Mouse (Mus musculus): ENCODE measurements at regions not wholly inside any gene's neighbourhood (a gene's known extent, or its start where the extent isn't known, plus 50 kb on each side); places are given as distances from the start of the nearest gene placed in this dataset.

DNA sequence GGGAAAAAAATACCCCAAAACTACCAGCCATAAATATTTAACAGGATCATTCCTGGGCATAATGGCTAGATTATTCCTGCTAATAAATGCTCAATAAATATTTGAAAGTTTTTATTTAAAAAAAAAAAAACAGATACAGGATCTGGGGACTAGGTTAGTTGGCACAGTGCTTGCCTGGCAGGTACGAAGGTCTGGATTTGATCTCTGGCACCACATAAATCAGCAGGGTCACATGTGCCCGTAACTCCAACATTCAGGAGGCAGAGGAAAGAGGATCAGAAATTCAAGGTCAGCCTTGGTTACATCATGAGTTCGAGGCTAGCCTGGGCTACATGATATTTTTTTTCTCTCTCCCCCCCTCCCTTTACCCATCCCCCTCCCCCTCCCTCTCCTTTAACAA, 248.5 kb downstream of the Atp23 start:
- no peak for DNase-seq (ENCODE audit: extremely low spot score in 1 of 2, low spot score in 1 of 2)

DNA sequence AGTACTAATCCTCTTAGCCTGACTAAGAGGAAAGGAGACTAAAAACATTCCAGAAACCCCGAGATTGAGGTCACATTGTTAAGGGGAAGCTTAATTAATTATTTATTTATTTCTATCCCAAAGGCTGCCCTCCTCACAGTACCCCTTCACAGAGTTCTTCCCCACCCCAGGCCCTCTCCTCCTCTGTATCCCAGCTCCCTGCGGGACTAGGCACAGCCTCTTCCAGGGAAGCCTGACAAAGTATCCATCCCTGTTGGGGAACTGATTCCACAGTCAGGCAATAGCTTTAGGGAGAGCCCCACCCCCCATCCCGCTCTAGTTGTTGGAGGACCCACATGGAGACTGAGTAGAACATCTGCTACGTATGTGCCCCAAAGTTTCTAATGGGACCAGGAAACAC, 254.6 kb downstream of the Atp23 start:
- no peak for DNase-seq (ENCODE audit: extremely low spot score in 1 of 2, low spot score in 1 of 2)

- DNase-seq (ENCODE audit: extremely low spot score in 1 of 2, low spot score in 1 of 2) = no peak
Measured at GRCm38 (mm10) chr10:126641792-126642289, 259.3 kb downstream of the Atp23 start.

DNA sequence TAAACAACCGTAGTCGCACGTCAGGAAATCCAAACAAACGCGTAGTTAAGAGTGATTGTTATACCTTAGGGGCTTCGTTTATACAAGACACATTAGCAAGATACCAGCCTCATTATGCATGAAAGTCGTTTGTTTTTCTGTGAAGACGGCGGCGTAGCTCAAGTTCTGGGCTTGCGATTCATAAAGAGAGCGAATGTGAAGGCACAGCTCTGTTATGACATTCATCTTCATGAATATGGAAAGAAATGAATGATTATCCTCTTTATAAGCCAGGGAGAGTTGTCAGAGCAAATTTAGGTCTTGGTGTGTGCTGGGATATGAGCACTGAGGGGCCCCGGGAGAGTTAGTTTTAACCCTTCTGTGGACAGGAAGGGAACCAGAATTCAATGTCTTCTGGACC, 266.4 kb downstream of the Atp23 start:
- no peak for DNase-seq (ENCODE audit: extremely low spot score in 1 of 2, low spot score in 1 of 2)

DNA sequence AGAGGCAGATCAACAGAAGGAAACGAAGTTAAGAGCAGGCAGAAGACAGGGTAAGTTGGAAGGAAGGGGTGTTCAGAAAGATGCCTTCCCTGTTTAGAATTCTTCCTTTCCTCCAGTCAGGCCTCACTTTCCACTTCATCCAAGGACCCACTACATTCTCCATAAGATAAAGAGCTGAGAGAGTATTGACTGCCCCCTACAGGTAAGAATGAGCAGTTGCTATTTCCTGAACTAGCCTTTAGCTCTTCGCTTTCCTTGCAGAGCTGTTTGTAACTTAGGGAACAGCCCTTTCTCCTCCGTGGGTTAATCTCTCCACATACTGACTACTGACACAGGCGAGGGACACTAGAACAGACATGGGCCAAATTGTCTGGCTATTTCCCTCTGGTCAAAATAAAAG, 273.1 kb downstream of the Atp23 start:
- DNase-seq (ENCODE audit: extremely low spot score in 1 of 2, low spot score in 1 of 2) = no peak

DNA sequence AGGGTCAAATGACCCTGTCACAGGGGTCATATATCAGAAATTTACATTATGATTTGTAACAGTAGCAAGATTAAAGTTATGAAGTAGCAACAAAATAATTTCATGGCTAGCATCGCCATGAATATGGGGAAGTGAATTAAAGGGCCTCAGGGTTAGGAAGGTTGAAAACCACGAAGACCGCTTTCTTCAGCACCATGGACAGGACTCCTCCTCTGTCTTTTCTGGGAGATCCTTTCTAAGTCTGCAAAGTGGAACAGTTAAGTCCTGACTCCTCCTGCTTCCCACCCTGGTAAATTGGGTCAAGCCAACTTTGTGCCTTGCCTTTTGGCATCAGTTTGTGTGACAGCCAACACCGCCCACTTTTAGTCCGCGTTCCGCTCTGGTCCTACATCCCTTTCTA, 275.7 kb downstream of the Atp23 start:
- DNase-seq (ENCODE audit: extremely low spot score in 1 of 2, low spot score in 1 of 2) = no peak

- no peak for DNase-seq (ENCODE audit: extremely low spot score in 1 of 2, low spot score in 1 of 2)
Measured at GRCm38 (mm10) chr10:126620802-126621201, 280.4 kb downstream of the Atp23 start.

GRCm38 (mm10) chr10:126619970-126620369, 281.2 kb downstream of the Atp23 start:
- no peak for DNase-seq (ENCODE audit: extremely low spot score in 1 of 2, low spot score in 1 of 2)

GRCm38 (mm10) chr10:126612226-126612625, 288.9 kb downstream of the Atp23 start:
- DNase-seq (ENCODE audit: extremely low spot score in 1 of 2, low spot score in 1 of 2) = no peak

DNA sequence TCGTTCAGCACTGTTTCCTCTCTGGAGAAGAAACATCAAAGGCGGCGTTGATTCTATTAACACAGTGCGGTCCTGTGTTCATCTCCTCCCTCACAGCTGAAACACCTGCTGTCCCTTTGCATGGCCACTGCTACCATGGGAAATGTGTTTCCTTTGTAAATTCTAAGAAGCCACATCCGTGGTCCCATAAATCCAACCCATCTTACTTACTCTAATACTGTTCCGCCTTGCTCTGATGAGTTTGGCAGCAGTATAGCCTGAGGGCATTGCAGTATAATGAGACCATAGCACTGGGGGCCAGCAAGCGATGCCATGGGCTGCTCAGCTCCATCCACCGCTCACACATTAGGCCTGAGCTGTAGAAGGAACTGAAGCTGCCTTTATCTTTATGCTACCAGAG, 290.6 kb downstream of the Atp23 start:
- no peak for DNase-seq (ENCODE audit: extremely low spot score in 1 of 2, low spot score in 1 of 2)

DNA sequence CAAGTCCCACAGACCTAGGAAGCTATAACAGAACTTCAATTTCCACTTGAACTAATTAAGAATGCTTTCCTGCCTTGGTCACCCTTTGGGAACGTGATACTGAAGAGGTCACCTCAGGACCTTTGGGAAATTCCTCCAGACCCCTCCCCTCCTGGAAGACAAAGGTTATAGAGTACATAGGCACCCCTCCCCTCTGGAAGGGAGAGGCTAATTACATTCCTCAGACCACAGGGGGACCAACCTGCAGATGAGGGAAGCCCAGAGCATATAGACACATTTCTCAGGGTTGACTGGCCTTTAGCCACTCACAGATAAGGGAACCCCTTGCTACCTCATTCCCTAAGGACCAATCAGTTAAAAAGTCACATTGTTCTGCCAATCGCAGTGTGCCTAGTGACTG, 301.5 kb downstream of the Atp23 start:
- no peak for DNase-seq (ENCODE audit: extremely low spot score in 1 of 2, low spot score in 1 of 2)

GRCm38 (mm10) chr10:126568155-126568554, 333.0 kb downstream of the Atp23 start:
- no peak for DNase-seq (ENCODE audit: extremely low spot score in 1 of 2, low spot score in 1 of 2)

DNA sequence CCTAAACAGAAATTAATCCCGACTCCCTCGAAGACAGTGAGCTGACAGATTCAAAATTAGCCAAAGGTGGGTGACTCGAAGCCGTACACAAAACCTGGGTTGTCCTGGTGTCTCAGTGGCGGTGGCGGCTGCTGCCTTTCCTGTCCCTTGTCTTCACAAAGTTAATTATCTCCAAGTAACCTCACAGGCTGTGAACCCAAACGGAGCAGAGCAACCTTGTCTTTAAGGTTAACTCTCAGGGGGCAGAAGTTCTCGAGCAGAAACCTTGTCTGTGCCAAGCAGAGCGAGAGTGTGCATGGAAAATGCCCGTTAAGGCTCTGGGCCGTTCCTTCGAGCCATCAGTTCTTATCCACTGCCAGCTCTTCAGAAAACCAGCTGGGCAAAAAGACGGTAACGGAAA, 335.8 kb downstream of the Atp23 start:
- DNase-seq (ENCODE audit: extremely low spot score in 1 of 2, low spot score in 1 of 2) = no peak

DNA sequence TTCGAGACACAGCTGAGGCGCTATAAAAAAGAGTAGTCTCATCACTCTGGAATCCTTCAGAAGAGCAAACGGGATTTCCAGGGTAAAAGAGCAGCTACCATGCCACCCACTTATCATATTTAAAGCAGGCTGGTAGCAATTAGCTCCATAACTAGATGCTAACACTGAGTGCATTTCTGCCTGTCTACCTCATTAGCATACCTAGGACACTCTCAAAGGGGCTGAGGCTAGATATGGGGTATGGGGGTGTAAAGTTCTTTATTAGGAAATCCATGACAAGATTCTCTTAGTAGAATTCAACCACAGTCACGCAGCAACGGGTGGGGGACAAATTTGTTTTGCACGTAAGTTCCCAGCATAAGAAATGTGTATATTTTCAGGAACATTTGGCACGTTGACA, 346.1 kb downstream of the Atp23 start:
- peak; percentile 13 to 42 for DNase-seq (ENCODE audit: extremely low spot score in 1 of 2, low spot score in 1 of 2)

GRCm38 (mm10) chr10:126531950-126532349, 369.2 kb downstream of the Atp23 start:
- DNase-seq (ENCODE audit: extremely low spot score in 1 of 2, low spot score in 1 of 2) = no peak

DNA sequence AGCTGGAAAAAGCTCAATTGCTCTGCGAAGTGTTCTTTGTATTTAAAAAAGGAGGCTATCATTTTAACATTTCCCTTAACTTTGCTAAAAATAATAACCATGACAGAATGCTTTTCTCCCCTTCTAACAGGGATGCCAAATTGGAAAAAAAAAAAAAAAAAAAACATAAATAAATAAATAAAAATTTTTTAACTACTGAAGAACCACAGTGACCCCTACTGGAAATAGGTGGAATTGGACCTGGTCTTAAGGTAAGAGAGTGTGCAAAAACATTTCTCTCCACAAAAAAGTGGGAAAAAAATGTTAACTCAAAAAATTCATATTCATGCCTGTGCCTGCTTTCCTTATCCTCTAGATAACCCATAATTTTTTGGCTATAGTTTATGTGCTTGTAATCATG, 369.8 kb downstream of the Atp23 start:
- DNase-seq (ENCODE audit: extremely low spot score in 1 of 2, low spot score in 1 of 2) = peak in 1 of 2 experiments; percentile 75

- no peak for DNase-seq (ENCODE audit: extremely low spot score in 1 of 2, low spot score in 1 of 2)
Measured at GRCm38 (mm10) chr10:126528801-126529200, 372.4 kb downstream of the Atp23 start.

- DNase-seq (ENCODE audit: extremely low spot score in 1 of 2, low spot score in 1 of 2) = no peak
Measured at GRCm38 (mm10) chr10:126526186-126526585, 375.0 kb downstream of the Atp23 start.

- DNase-seq (ENCODE audit: extremely low spot score in 1 of 2, low spot score in 1 of 2) = no peak
Measured at GRCm38 (mm10) chr10:126521836-126522815, 379.0 kb downstream of the Atp23 start.

GRCm38 (mm10) chr10:126520973-126521372, 380.2 kb downstream of the Atp23 start:
- no peak for DNase-seq (ENCODE audit: extremely low spot score in 1 of 2, low spot score in 1 of 2)

- DNase-seq (ENCODE audit: extremely low spot score in 1 of 2, low spot score in 1 of 2) = no peak
Measured at GRCm38 (mm10) chr10:126513185-126513584, 388.0 kb downstream of the Atp23 start.

- DNase-seq (ENCODE audit: extremely low spot score in 1 of 2, low spot score in 1 of 2) = peak; percentile 88 to 99
Measured at GRCm38 (mm10) chr10:126511511-126511910, 389.6 kb downstream of the Atp23 start.
